Mouse (Mus musculus) liver, embryonic 15.5 days (tissue): ENCODE data around the gene Cux2. TPM values are rescaled to one million over a fixed set of nuclear protein-coding genes. Genes with fewer than 3 reads are reported as not detected.

Experiments used
- ATAC-seq: fragments of 200-750 bp; cut with Nextera tagmentation; 2 replicates; pipeline ENCODE4 v1.8.0; 2017; ENCODE audit warnings: moderate number of reproducible peaks, mild to moderate bottlenecking, moderate library complexity; ENCODE audit not compliant: insufficient read depth
- H3K27ac ChIP-seq: fragments of 300-500 bp; sonication (generic); replicated peaks from 2 replicates; pipeline ENCODE4 v1.5.1; 2015; ENCODE audit warnings: mild to moderate bottlenecking, inconsistent platforms
- H3K27me3 ChIP-seq: fragments of 300-500 bp; sonication (generic); 2 replicates; pipeline ENCODE4 v1.6.1; 2015; ENCODE audit warnings: mild to moderate bottlenecking, inconsistent platforms
- H3K36me3 ChIP-seq: fragments of 300-500 bp; sonication (generic); replicated peaks from 2 replicates; pipeline ENCODE4 v1.6.1; 2015; ENCODE audit warnings: moderate library complexity, mild to moderate bottlenecking, inconsistent platforms
- H3K4me1 ChIP-seq: fragments of 300-500 bp; sonication (generic); replicated peaks from 2 replicates; pipeline ENCODE4 v1.6.1; 2015; ENCODE audit warnings: inconsistent platforms
- H3K4me2 ChIP-seq: fragments of 300-500 bp; sonication (generic); 2 replicates; pipeline ENCODE4 v1.6.1; 2015; ENCODE audit warnings: moderate library complexity, mild to moderate bottlenecking, inconsistent platforms
- H3K4me3 ChIP-seq: fragments of 300-500 bp; sonication (generic); replicated peaks from 2 replicates; pipeline ENCODE4 v1.5.1; 2015; ENCODE audit warnings: mild to moderate bottlenecking, inconsistent platforms
- H3K9ac ChIP-seq: fragments of 300-500 bp; sonication (generic); 2 replicates; pipeline ENCODE4 v1.6.1; 2015; ENCODE audit warnings: moderate library complexity, mild to moderate bottlenecking, inconsistent platforms
- H3K9me3 ChIP-seq: fragments of 300-500 bp; sonication (generic); replicated peaks from 2 replicates; pipeline ENCODE4 v1.6.1; 2016; ENCODE audit warnings: inconsistent platforms
- WGBS: fragments of 180-500 bp; shearing (Covaris S2); methylation state at CpG from one replicate; pipeline ENCODE4 v1.1.7; 2015; ENCODE audit warnings: mixed read lengths; ENCODE audit not compliant: insufficient replicate concordance; 5-methylcytosine and 5-hydroxymethylcytosine counted together
- polyA plus RNA-seq: library from polyadenylated mRNA; unstranded; fragments of >200 nt; fragmentation: Nextera tagmentation; extraction: Ambion mirVana; gene quantifications from 2 replicates; pipeline ENCODE4 v1.2.1, GENCODE M21; 2015

Gene Cux2
- polyA plus RNA-seq, 1 experiment from 2014 or later, result 1.8 TPM

DNA sequence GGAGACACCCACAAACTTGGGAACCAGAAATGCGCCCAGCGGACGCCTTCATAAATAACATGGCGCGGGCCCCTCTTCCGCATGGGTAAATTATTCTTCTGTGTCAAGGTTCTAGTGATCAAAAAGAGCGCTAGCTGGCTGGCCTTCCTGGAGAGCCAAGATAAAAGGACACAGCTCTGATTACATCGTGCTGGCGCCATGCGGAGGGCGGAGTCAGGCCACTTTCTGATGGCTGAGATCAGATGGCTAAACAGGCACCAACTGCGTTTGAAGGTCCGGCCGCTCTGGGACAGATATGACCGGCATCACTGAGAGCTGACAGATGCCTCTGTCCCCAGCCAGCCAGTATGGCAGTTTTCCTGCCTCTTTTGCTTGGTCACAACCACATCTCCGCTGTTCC is 83.0 kb downstream of the Cux2 start:
- H3K4me3 ChIP-seq, result no peak overlapping the region
- no peak for ATAC-seq
- no peaks in the 10 kb centered on the region; the same call in 1 of the 2 replicates for H3K27me3 ChIP-seq
- no peaks in the 10 kb centered on the region for H3K36me3 ChIP-seq
- no peak overlapping the region for H3K4me2 ChIP-seq
- no peaks in the 10 kb centered on the region for H3K9me3 ChIP-seq
- WGBS, result 40% methylated on average over 16 of the region's 16 CpGs
- H3K4me1 ChIP-seq, result peaks cover 7% of the 10 kb centered on the region
- H3K9ac ChIP-seq, result no peak overlapping the region
- H3K27ac ChIP-seq, result no peak overlapping the region

- Histone ChIP-seq H3K4me2 (no peak overlapping the region), H3K27ac (no peak overlapping the region), H3K9ac (no peak overlapping the region), H3K4me3 (no peak overlapping the region), H3K27me3 (no peaks in the 10 kb centered on the region; the same call in 1 of the 2 replicates), H3K9me3 (no peaks in the 10 kb centered on the region), H3K4me1 (peaks cover 7% of the 10 kb centered on the region), H3K36me3 (no peaks in the 10 kb centered on the region)
- 68% methylated on average over 10 of the region's 10 CpGs for WGBS
- no peak for ATAC-seq
Measured at GRCm38 (mm10) chr5:121962974-121963373, 86.9 kb downstream of the Cux2 start.

DNA sequence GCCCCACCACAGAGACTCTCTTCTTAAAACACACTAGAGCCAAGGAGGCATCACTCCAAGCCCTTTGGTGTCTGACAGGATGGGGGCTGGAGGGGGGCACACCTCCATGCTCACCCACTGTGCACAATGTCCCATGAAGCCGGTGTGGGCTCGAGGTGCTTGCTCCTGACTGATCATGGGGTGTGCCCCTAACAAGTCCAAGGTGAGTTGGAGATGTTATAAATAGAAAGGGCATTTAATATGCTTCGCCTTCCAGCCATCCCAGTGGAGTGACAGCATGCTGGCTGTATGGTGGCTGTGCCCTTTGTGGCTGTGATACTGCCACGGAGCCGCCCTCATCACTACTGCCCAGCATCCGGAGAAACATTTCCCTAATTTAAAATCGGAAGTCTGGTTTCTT is 87.5 kb downstream of the Cux2 start:
- no peaks in the 10 kb centered on the region for H3K9me3 ChIP-seq
- no peaks in the 10 kb centered on the region; the same call in 1 of the 2 replicates for H3K27me3 ChIP-seq
- H3K4me2 ChIP-seq, result no peak overlapping the region
- no peak overlapping the region for H3K9ac ChIP-seq
- H3K4me3 ChIP-seq, result no peak overlapping the region
- H3K4me1 ChIP-seq, result peaks cover 7% of the 10 kb centered on the region
- H3K36me3 ChIP-seq, result no peaks in the 10 kb centered on the region
- WGBS, result 68% methylated on average over 7 of the region's 7 CpGs
- ATAC-seq, result no peak
- H3K27ac ChIP-seq, result no peak overlapping the region

- no peak for ATAC-seq
- no peaks in the 10 kb centered on the region for H3K4me1 ChIP-seq
- no peak overlapping the region for H3K4me3 ChIP-seq
- no peak overlapping the region for H3K9ac ChIP-seq
- no peaks in the 10 kb centered on the region for H3K36me3 ChIP-seq
- 69% methylated on average over 8 of the region's 8 CpGs for WGBS
- H3K27me3 ChIP-seq, result no peaks in the 10 kb centered on the region; the same call in 1 of the 2 replicates
- H3K9me3 ChIP-seq, result no peaks in the 10 kb centered on the region
- H3K4me2 ChIP-seq, result no peak overlapping the region
- no peak overlapping the region for H3K27ac ChIP-seq
Measured at GRCm38 (mm10) chr5:121961256-121961655, 88.6 kb downstream of the Cux2 start.

DNA sequence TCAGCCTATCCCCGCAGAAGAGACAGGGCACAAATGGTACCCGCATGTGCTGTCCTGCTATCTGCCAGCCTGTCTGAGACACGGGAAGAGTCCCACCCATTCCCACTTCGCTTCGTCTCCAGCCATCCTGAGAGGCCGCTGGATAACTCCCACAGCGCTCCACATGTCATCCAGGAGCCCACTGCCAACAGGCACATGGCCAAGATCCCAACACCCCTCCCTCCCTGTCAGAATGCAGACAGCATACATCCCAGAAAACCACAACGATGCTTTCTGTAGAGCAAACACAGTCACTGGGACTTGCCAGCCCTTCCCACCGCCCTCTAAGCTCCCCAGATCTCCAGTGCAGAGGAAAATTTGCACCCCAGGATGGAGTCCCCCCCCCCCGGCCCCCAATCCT is 90.2 kb downstream of the Cux2 start:
- Histone ChIP-seq H3K27ac (no peak overlapping the region), H3K4me3 (no peak overlapping the region), H3K9me3 (no peaks in the 10 kb centered on the region), H3K4me2 (no peak overlapping the region), H3K9ac (no peak overlapping the region), H3K4me1 (no peaks in the 10 kb centered on the region), H3K36me3 (no peaks in the 10 kb centered on the region), H3K27me3 (no peaks in the 10 kb centered on the region)
- WGBS, result 54% methylated on average over 10 of the region's 10 CpGs
- no peak for ATAC-seq

DNA sequence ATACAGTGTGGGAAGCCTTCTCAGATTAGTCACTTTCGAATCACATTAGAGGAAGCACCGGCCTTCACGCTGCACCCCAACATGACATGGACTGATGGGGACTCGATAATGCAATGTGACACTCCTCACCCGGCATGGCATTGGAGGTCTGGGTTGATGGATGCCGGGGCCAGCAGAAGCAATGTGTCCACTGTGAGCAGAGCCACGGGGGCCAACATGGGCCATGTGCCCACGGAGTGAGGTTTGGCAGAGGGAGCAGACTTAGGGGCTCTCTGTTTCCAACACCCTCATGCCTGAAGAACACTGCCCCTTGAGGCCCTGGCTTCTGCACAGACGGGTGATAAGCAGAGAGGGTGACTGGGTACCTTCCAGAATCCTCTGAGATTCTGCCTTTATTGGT is 91.4 kb downstream of the Cux2 start:
- 47% methylated on average over 9 of the region's 9 CpGs for WGBS
- Histone ChIP-seq H3K27me3 (no peaks in the 10 kb centered on the region), H3K27ac (no peak overlapping the region), H3K4me2 (no peak overlapping the region), H3K4me1 (no peaks in the 10 kb centered on the region), H3K36me3 (no peaks in the 10 kb centered on the region), H3K9ac (no peak overlapping the region), H3K4me3 (no peak overlapping the region), H3K9me3 (no peaks in the 10 kb centered on the region)
- no peak for ATAC-seq

DNA sequence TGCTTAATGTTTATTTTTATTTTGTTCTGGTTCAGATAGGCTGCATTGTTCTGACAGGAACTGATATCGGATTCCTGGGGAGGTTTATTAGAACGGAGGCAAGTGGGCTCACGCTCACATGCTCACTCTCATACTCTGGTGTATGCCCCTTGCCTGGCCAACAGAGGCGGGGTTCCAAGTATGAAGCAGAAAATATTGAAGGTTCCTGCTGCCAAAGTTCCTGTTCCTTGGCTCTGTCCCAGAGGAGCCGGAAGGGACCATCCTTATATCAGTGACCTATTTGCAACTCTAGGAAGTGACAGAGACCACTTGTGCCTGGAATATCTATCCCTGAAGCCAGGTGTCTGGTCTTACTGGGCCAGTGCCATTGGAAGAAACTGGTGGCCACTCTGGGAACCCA is 94.1 kb downstream of the Cux2 start:
- WGBS, result 67% methylated on average over 5 of the region's 5 CpGs
- Histone ChIP-seq H3K9ac (no peak overlapping the region), H3K27ac (no peak overlapping the region), H3K4me2 (no peak overlapping the region), H3K4me3 (no peak overlapping the region), H3K27me3 (no peaks in the 10 kb centered on the region; the same call in 1 of the 2 replicates), H3K36me3 (no peaks in the 10 kb centered on the region), H3K9me3 (no peaks in the 10 kb centered on the region), H3K4me1 (no peaks in the 10 kb centered on the region)
- ATAC-seq, result no peak

DNA sequence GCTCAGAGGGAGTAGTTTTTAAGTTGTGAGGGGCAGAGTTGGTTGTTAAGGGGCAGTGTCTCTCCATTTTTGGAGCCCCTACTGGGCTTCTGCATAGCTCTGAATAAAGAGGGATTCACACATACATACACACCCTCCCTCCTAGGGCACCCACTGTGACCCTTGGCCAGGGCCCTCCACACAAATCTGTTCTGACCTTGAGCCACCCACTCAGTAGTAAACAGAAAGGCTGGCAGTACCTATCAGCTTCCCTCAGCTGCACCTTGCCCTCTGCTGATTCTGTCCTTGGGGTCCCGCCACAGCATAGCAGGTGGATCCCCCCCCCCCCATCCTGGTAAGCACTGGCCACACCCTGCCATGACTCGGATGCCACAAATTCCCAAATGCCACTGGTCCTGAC is 99.7 kb downstream of the Cux2 start:
- Histone ChIP-seq H3K4me2 (no peak overlapping the region), H3K9ac (no peak overlapping the region), H3K27ac (no peak overlapping the region; the same call in 1 of the 2 replicates), H3K4me1 (peaks cover 23% of the 10 kb centered on the region; the same call in 1 of the 2 replicates), H3K4me3 (no peak overlapping the region), H3K9me3 (no peaks in the 10 kb centered on the region), H3K27me3 (peaks cover 33% of the 10 kb centered on the region), H3K36me3 (no peaks in the 10 kb centered on the region)
- WGBS, result 30% methylated on average over 2 of the region's 2 CpGs
- ATAC-seq, result peak; percentile 76

- Histone ChIP-seq H3K36me3 (no peaks in the 10 kb centered on the region), H3K4me3 (no peak overlapping the region), H3K9me3 (no peaks in the 10 kb centered on the region), H3K27me3 (peaks cover 33% of the 10 kb centered on the region), H3K4me2 (peak overlapping the region; percentile 48; the same call in 1 of the 2 replicates), H3K4me1 (peaks cover 23% of the 10 kb centered on the region; the same call in 1 of the 2 replicates), H3K9ac (no peak overlapping the region), H3K27ac (no peak overlapping the region)
- 30% methylated on average over 8 of the region's 8 CpGs for WGBS
- no peak for ATAC-seq
Measured at GRCm38 (mm10) chr5:121949050-121949443, 100.9 kb downstream of the Cux2 start.

DNA sequence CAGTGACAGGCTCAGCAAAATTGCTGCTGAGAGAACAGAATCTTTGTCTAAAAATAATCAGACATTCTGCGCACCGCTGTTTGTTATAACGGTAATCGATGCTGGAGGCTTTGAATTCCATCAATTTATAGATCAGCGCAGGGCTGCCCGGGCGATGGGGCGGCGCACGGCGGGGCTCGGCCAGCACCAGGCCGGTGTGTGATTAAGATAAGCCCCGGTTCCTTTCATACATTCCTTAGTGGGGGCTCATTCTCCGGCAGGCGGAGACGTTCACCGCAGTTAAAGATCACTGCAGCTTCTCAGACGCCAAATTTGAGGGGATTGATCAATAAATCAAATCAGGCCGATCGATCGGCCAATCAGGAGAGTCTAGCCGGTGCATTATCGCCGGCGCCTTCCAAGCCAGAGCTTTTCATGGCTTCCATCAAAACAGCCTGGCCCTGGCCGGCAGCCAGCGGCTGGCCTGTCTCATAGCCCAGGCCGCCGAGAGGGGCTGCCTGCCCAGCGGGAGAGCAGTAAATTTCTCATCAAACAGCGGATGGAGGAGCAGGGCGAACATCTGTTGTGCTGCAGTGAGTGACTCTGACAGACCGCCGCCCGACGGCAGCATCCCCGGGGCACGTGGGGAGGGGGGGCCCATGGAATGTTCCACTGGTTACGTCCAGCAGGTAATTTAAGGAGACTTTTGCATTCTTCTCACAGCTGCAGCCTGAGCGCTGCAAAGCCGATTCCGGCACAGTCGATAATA is 101.4 kb downstream of the Cux2 start:
- Histone ChIP-seq H3K9me3 (no peaks in the 10 kb centered on the region), H3K9ac (no peak overlapping the region), H3K4me3 (no peak overlapping the region; the same call in 1 of the 2 replicates), H3K27me3 (peaks cover 33% of the 10 kb centered on the region), H3K27ac (no peak overlapping the region), H3K4me1 (peaks cover 23% of the 10 kb centered on the region; the same call in 1 of the 2 replicates), H3K36me3 (no peaks in the 10 kb centered on the region), H3K4me2 (peak overlapping the region; percentile 48)
- ATAC-seq, result no peak
- 10% methylated on average over 44 of the region's 44 CpGs for WGBS

DNA sequence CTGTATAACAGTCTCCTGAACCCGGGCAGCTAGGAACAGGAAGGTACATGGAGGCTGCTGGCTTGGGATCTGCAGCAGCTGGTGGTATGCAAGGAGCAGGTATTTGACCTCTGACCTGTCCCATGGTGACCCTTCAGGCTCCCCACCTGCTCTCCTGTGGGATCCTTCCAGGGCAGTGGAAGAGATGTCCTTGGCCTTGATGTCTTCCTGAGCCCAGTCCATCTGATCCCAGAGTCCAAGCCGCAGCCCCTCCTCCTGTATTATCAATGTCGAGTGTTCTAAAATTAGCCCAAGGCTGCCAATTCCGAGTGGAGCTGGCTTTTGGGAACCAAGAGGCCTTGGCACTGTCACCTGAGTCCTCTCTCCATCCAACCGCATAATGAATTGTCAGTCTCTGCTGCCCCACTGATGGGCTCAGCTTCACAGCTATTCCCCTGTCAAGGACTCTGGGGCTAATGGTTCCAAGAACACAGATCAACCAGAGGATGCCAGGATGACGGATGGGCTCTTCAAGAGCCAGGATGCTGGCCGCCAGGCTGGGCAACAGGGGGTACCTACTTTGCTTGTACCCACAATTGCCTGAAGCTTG is 103.2 kb downstream of the Cux2 start:
- Histone ChIP-seq H3K4me3 (no peak overlapping the region), H3K9me3 (no peaks in the 10 kb centered on the region), H3K4me2 (no peak overlapping the region), H3K27ac (no peak overlapping the region), H3K36me3 (no peaks in the 10 kb centered on the region), H3K4me1 (peaks cover 23% of the 10 kb centered on the region; the same call in 1 of the 2 replicates), H3K9ac (no peak overlapping the region), H3K27me3 (peaks cover 33% of the 10 kb centered on the region)
- ATAC-seq, result no peak
- 57% methylated on average over 7 of the region's 7 CpGs for WGBS
